Mouse (Mus musculus) ovary, adult 2 months (tissue): ENCODE data around the gene Eppin. TPM values are rescaled to one million over a fixed set of nuclear protein-coding genes. Genes with fewer than 3 reads are reported as not detected.

Source experiments
- polyA plus RNA-seq: library from polyadenylated mRNA; depleted of rRNA; stranded (reverse); fragments of >200 nt; gene quantifications from 2 replicates; pipeline ENCODE4 v1.2.3, GENCODE M21; 2012; rRNA removed

Gene Eppin
- 1.6 and 1.7 TPM in 2 replicates for polyA plus RNA-seq

GRCm38 (mm10) chr2:164593494-164593893, at the start of gene Eppin:
TSS of gene Eppin (minus strand) at chr2:164593594.

GRCm38 (mm10) chr2:164638696-164639095, 45.3 kb upstream of the Eppin start, which contains the start of gene Wfdc16:
TSS of gene Wfdc16 (minus strand) at chr2:164638796.

GRCm38 (mm10) chr2:164613471-164613870, 20.1 kb upstream of the Eppin start, which contains the start of the genes Wfdc6b and Wfdc8:
TSS of gene Wfdc6b (plus strand) at chr2:164613522.
TSS of gene Wfdc8 (minus strand) at chr2:164613626.

GRCm38 (mm10) chr2:164585025-164585725, 8.2 kb downstream of the Eppin start, which contains the start of gene Wfdc6a:
TSS of gene Wfdc6a (minus strand) at chr2:164585447.

GRCm38 (mm10) chr2:164573359-164573758, 20.0 kb downstream of the Eppin start, which contains the start of gene Spint3:
TSS of gene Spint3 (minus strand) at chr2:164573459.

GRCm38 (mm10) chr2:164562391-164563188, 30.8 kb downstream of the Eppin start, which contains the start of gene Wfdc2:
TSS of gene Wfdc2 (plus strand) at chr2:164562413.

Other genes with a start within 250 kb of the Eppin start
- 13.5 and 15.4 TPM in 2 replicates for gene Slpi, start 204.5 kb downstream of the Eppin start, polyA plus RNA-seq
- gene Rbpjl, start 190.5 kb downstream of the Eppin start, polyA plus RNA-seq: 0.08 TPM in 1 of 2 replicates, not detected in the other
- 0.45 and 0.52 TPM in 2 replicates for gene Matn4, start 188.4 kb downstream of the Eppin start, polyA plus RNA-seq
- 58.9 and 68.8 TPM in 2 replicates for gene Sdc4, start 149.7 kb downstream of the Eppin start, polyA plus RNA-seq
- 190 and 302 TPM in 2 replicates for gene Sys1, start 136.6 kb downstream of the Eppin start, polyA plus RNA-seq
- gene Gm20458, start 132.6 kb downstream of the Eppin start, polyA plus RNA-seq: 92.2 and 115 TPM in 2 replicates
- gene Trp53tg5, start 119.9 kb downstream of the Eppin start, polyA plus RNA-seq: not detected in 2 replicates
- 82.7 and 94.8 TPM in 2 replicates for gene Dbndd2, start 107.5 kb downstream of the Eppin start, polyA plus RNA-seq
- 211 and 273 TPM in 2 replicates for gene Pigt, start 96.1 kb downstream of the Eppin start, polyA plus RNA-seq
- 222 and 266 TPM in 2 replicates for gene Wfdc2, start 31.2 kb downstream of the Eppin start, polyA plus RNA-seq
- not detected in 2 replicates for gene Spint3, start 20.1 kb downstream of the Eppin start, polyA plus RNA-seq
- 1.2 TPM in 2 replicates for gene Wfdc6a, start 8.1 kb downstream of the Eppin start, polyA plus RNA-seq
- gene Wfdc6b, start 19.9 kb upstream of the Eppin start, polyA plus RNA-seq: 0.36 and 0.62 TPM in 2 replicates
- gene Wfdc8, start 20.0 kb upstream of the Eppin start, polyA plus RNA-seq: 1.0 and 1.4 TPM in 2 replicates
- gene Wfdc16, start 45.2 kb upstream of the Eppin start, polyA plus RNA-seq: 0.33 TPM in 1 of 2 replicates, not detected in the other
- 44.5 and 78.3 TPM in 2 replicates for gene Wfdc10, start 62.5 kb upstream of the Eppin start, polyA plus RNA-seq
- not detected in 2 replicates for gene Wfdc9, start 63.0 kb upstream of the Eppin start, polyA plus RNA-seq
- not detected in 2 replicates for gene Wfdc11, start 80.5 kb upstream of the Eppin start, polyA plus RNA-seq
- 0.49 and 0.74 TPM in 2 replicates for gene Wfdc13, start 91.5 kb upstream of the Eppin start, polyA plus RNA-seq
- not detected in 2 replicates for gene Spint4, start 104.9 kb upstream of the Eppin start, polyA plus RNA-seq
- not detected in 2 replicates for gene Spint5, start 121.7 kb upstream of the Eppin start, polyA plus RNA-seq
- 1.3 and 2.9 TPM in 2 replicates for gene Wfdc3, start 152.3 kb upstream of the Eppin start, polyA plus RNA-seq
- gene Dnttip1, start 152.4 kb upstream of the Eppin start, polyA plus RNA-seq: 70.1 and 74.7 TPM in 2 replicates
- gene Ube2c, start 176.3 kb upstream of the Eppin start, polyA plus RNA-seq: 63.8 and 111 TPM in 2 replicates
- 0.77 TPM in 1 of 2 replicates, not detected in the other for gene Tnnc2, start 186.4 kb upstream of the Eppin start, polyA plus RNA-seq
- 62.2 and 74.1 TPM in 2 replicates for gene Snx21, start 192.2 kb upstream of the Eppin start, polyA plus RNA-seq
- 55.4 and 62.0 TPM in 2 replicates for gene Acot8, start 211.3 kb upstream of the Eppin start, polyA plus RNA-seq
- 4.4 and 4.9 TPM in 2 replicates for gene Zswim3, start 211.5 kb upstream of the Eppin start, polyA plus RNA-seq
- 16.5 and 18.3 TPM in 2 replicates for gene Zswim1, start 229.1 kb upstream of the Eppin start, polyA plus RNA-seq
- gene Spata25, start 234.9 kb upstream of the Eppin start, polyA plus RNA-seq: 0.44 and 0.46 TPM in 2 replicates
- gene Ctsa, start 239.3 kb upstream of the Eppin start, polyA plus RNA-seq: 262 and 403 TPM in 2 replicates
- gene Neurl2, start 239.9 kb upstream of the Eppin start, polyA plus RNA-seq: 15.8 and 20.4 TPM in 2 replicates